Mouse (Mus musculus): Measurements from ENCODE around the gene Hoxc13.

DNA sequence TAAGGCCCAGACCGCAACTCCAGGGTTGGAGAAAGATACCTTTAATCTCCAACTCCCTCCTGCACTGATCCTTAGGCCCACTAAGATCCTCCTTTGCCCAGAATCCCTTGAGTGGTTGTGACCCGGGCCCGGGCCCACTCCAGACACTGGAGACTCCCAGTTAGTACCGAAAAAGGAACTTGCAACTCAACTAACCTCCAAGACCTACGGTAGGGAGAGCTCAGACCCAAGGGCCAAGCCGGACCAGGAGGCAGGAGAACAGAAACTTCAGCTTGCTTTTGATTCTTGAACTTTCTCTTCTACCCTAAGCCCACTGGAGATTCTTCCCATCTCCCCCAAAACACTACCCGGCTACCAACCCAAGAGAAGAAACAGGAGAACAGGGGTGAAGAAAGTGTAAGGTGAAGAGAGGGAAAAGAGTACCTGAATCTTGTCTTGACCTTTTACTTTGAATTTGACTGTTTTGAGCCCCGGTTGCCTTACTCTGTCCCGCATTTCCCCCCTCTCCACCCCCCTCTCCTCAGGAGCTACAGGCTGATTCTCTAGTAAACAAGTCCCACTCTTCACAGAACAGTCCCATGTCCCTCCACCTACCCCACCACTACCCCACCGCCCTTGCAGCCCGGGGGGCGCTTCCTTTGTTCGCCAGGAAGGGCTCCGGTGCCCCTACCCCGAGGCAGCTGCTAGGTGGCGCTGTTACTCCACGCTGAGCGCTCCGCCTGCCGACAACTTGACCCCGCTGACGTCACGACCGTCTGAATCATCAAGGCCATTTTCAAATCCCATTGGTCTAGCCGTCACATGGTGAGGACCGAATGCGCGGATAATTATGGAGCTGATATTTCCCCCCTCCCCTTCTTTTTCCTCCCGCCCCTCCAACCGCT, 45.2 kb downstream of the Hoxc13 start:
- TF ChIP-seq TCF3 (IDR thresholded peaks at IDR 0.05; ENCODE audit: insufficient read length, low read depth) (no peak), POLR2A (IDR thresholded peaks at IDR 0.05; ENCODE audit: insufficient read length, low read depth) (peak; percentile 8), USF1 (IDR thresholded peaks at IDR 0.05; ENCODE audit: low read depth) (peak; percentile 97), CEBPB (IDR thresholded peaks at IDR 0.05; ENCODE audit: insufficient read depth, poor library complexity, severe bottlenecking) (no peak)
